Mouse (Mus musculus) heart, adult 2 months (tissue): ENCODE measurements around the gene Gm21954. TPM values are rescaled to one million over a fixed set of nuclear protein-coding genes. Genes with fewer than 3 reads are reported as not detected.
A peak's percentile ranks its signal among the peaks of the same experiment; 100 is the strongest.

Source experiments
- DNase-seq, 2 experiments: peaks; one replicate each; pipeline ENCODE4 v3.0.0; 2021
- H3K27ac ChIP-seq: fragments of 200-600 bp; 2 replicates; pipeline ENCODE4 v1.8.1; 2022
- H3K27me3 ChIP-seq: fragments of 200-500 bp; 2 replicates; pipeline ENCODE4 v1.6.1; 2012; ENCODE audit warnings: mild to moderate bottlenecking, low read length, inconsistent platforms, mixed read lengths; ENCODE audit not compliant: control insufficient read depth, insufficient read depth
- H3K36me3 ChIP-seq: fragments of 200-500 bp; 2 replicates; pipeline ENCODE4 v1.6.1; 2012; ENCODE audit warnings: low read length, inconsistent platforms; ENCODE audit not compliant: control insufficient read depth, insufficient read depth
- H3K4me1 ChIP-seq: fragments of 200-500 bp; 2 replicates; pipeline ENCODE4 v1.6.1; 2011; ENCODE audit warnings: low read length; ENCODE audit not compliant: control insufficient read depth, insufficient read depth
- H3K4me3 ChIP-seq: fragments of 200-600 bp; 2 replicates; pipeline ENCODE4 v1.8.1; 2022
- H3K79me2 ChIP-seq: fragments of 200-500 bp; replicated peaks from 2 replicates; pipeline ENCODE4 v1.6.1; 2012; ENCODE audit warnings: mild to moderate bottlenecking, inconsistent platforms, low read length, moderate library complexity, mixed read lengths; ENCODE audit not compliant: control insufficient read depth, insufficient read depth
- H3K9ac ChIP-seq: fragments of 200-500 bp; 2 replicates; pipeline ENCODE4 v1.6.1; 2012; ENCODE audit warnings: low read depth, mild to moderate bottlenecking, control low read depth, inconsistent platforms, low read length, mixed read lengths
- CTCF ChIP-seq: fragments of 200-600 bp; IDR thresholded peaks from 2 replicates; pipeline ENCODE4 v1.8.1; 2022; ENCODE audit warnings: antibody characterized with exemption, mild to moderate bottlenecking, moderate library complexity
- EP300 ChIP-seq: fragments of 200-500 bp; IDR thresholded peaks from 2 replicates; pipeline ENCODE4 v1.6.1; 2011; ENCODE audit warnings: low read depth, low read length, control low read depth; ENCODE audit not compliant: insufficient read depth
- POLR2A ChIP-seq: fragments of 200-500 bp; IDR thresholded peaks from 2 replicates; pipeline ENCODE4 v1.6.1; 2011; ENCODE audit warnings: mild to moderate bottlenecking, low read depth, low read length, control low read depth; ENCODE audit not compliant: insufficient read depth
- WGBS: fragments of 180-500 bp; shearing (Covaris S2); methylation state at CpG from one replicate; pipeline ENCODE4 v1.1.7; 2018; 5-methylcytosine and 5-hydroxymethylcytosine counted together
- intact Hi-C: fragments of 180-260 bp; cut with DNase I; formaldehyde crosslinking; loops from one replicate; pipeline ENCODE4 v1.15.1; 2025
- polyA plus RNA-seq: library from polyadenylated mRNA; depleted of rRNA; stranded (reverse); fragments of >200 nt; gene quantifications from 2 replicates; pipeline ENCODE4 v1.2.3, GENCODE M21; 2012; rRNA removed
- total RNA-seq, 2 experiments: library from RNA; stranded (reverse); gene quantifications; 2 replicates each; pipeline ENCODE4 v1.2.3; 2021

Gene Gm21954
- total and polyA plus RNA-seq, 3 experiments, result not detected

DNA sequence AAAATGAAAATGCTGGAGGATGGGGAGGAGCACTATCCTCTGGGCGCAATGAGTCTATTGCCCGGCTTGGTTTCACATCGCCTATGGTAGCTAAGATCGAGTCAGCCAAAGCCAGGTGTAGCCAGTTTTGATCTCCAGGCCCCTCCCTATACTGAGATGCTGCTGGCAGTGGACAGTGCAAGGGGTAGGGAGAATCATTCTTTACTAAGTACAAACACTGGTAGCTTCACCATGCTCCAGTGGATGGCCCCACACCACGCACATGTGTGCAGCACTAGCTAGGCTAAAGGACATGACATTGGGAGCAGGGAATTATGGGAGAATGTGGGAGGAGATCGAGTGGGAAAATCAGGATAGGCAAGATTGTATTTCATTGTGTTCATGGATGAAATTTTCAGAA lies 53.2 kb downstream of the Gm21954 start:
- no peak overlapping the region for H3K4me3 ChIP-seq
- H3K27ac ChIP-seq, result no peak overlapping the region
- H3K27me3 ChIP-seq, result no peaks in the 10 kb centered on the region
- no peaks in the 10 kb centered on the region for H3K4me1 ChIP-seq
- H3K9ac ChIP-seq, result no peak overlapping the region
- intact Hi-C loops, result no loop called here
- DNase-seq, result no peak
- TF ChIP-seq EP300 (no peak), POLR2A (no peak), CTCF (no peak)
- WGBS, result 76% methylated on average over 6 of the region's 6 CpGs
- no peaks in the 10 kb centered on the region for H3K79me2 ChIP-seq
- no peaks in the 10 kb centered on the region for H3K36me3 ChIP-seq

- Histone ChIP-seq H3K79me2 (no peaks in the 10 kb centered on the region), H3K36me3 (no peaks in the 10 kb centered on the region), H3K9ac (no peak overlapping the region), H3K27me3 (no peaks in the 10 kb centered on the region), H3K4me1 (no peaks in the 10 kb centered on the region), H3K4me3 (no peak overlapping the region), H3K27ac (no peak overlapping the region)
- peak in 1 of 2 experiments; percentile 4 for DNase-seq
- no peak for TF ChIP-seq CTCF
- TF ChIP-seq POLR2A, result no peak
- no peak for TF ChIP-seq EP300
- intact Hi-C loops, result no loop called here
- 20% methylated on average over 14 of the region's 14 CpGs for WGBS
These were observed 56.5 kb downstream of the Gm21954 start for GRCm38 (mm10) chr3:55415527-55415950.

Other genes starting within 250 kb of the Gm21954 start
- 1 to 10 TPM; 3.6 to 5.6 TPM for gene Dclk1, start 229.8 kb downstream of the Gm21954 start, total RNA-seq
- gene Dclk1, start 229.8 kb downstream of the Gm21954 start, polyA plus RNA-seq, result 1.2 and 1.8 TPM in 2 replicates